Mouse (Mus musculus) lung, postnatal 0 days (tissue): ENCODE measurements at regions not wholly inside any gene's neighbourhood (a gene's known extent, or its start where the extent isn't known, plus 50 kb on each side); places are given as distances from the start of the nearest gene placed in this dataset.

Experiments used
- CTCF ChIP-seq: IDR thresholded peaks from 2 replicates; pipeline ENCODE4 v1.5.1; 2016; ENCODE audit warnings: antibody characterized with exemption, mild to moderate bottlenecking
- EP300 ChIP-seq: IDR thresholded peaks from 2 replicates; pipeline ENCODE4 v1.6.1; 2016; ENCODE audit warnings: antibody characterized with exemption, mild to moderate bottlenecking, control low read depth

DNA sequence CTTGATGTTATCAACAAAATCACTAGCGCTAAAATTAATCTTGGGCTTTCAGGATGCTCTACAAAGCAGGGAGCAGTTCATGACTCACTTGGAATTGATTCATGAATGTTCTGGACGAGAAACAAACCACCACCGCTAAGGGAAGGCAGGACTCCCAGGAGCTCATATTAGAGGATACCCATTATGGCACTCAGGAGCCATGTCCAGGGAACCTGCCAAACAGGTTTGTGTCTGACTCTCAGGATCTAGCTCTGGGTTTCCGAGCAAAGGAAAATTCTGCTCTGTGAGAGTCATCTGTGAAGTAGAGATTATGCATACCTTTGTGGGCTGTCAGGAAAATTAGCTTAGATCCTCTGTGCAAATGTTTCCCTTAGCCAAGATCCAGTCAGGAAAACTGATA, 454.3 kb upstream of the Sox11 start:
- no peak for TF ChIP-seq CTCF
- TF ChIP-seq EP300: no peak
